Mouse (Mus musculus) lung, adult 18-20 months (tissue): Measurements from ENCODE around the gene Gm44.
"Not testable (repeated sequence)": the region's sequence is repeated elsewhere in the genome, so short reads cannot be mapped to it uniquely, and the experiment has no call there.

Experiments
- DNase-seq, 2 experiments: peaks; one replicate each; pipeline ENCODE4 v3.0.0; 2022; ENCODE audit warnings: mixed read lengths in 2 of 2

The Gm44 gene

DNA sequence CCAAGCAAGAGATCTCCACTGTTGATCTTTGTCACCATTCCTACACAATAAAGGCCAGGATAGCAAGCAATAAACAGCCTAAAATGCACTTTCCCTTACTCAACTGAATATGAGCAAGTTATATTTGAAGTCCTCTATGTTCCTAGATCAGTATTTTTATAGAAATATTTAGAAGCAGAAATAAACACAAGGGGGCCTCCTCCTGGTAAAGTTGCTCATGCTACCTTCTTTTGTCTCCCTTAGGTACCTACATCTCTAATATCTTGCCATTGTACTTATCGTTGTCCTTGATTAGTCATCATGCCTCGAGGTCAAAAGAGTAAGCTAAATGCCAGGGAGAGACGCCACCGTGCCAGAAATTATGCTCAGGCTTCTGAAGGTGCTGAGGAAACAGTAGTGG is at the start of gene Gm44:
Gene Gm44, plus strand, starts transcription at position 301 of the 400 bp plus-strand sequence.
- no peak for DNase-seq

DNA sequence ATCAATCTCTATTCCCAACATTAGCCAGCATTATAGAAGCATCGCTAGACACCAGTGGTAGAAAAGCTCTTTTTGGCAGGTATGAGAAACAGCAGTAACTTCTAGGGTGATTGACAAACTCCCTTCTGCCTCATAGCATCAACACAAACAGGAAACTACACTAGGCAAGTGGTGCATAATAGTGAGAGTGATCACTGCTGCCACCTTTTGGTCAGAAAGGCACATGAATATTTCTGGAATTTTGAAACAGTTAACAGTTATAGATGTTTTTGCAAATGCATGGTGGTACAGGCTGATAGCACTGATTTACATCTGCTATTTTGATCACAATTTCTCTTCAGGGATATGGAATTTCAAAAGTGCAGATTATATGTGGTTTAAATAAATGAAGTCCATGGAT is 36.0 kb downstream of the Gm44 start:
- no peak for DNase-seq

- not testable (repeated sequence) for DNase-seq
These were observed 46.3 kb downstream of the Gm44 start for GRCm38 (mm10) chrX:90938211-90938610.
